Mouse (Mus musculus) neural tube, embryonic 15.5 days (tissue): ENCODE results near the gene Samd11. TPM values are rescaled to one million over a fixed set of nuclear protein-coding genes. Genes with fewer than 3 reads are reported as not detected.

ENCODE experiments used
- ATAC-seq: fragments of 200-750 bp; cut with Nextera tagmentation; 2 replicates; pipeline ENCODE4 v1.8.0; 2017; ENCODE audit warnings: mild to moderate bottlenecking, moderate TSS enrichment, moderate library complexity; ENCODE audit not compliant: low FRiP score
- H3K27ac ChIP-seq: fragments of 300-500 bp; sonication (generic); replicated peaks from 2 replicates; pipeline ENCODE4 v1.5.1; 2015; ENCODE audit warnings: mild to moderate bottlenecking, inconsistent platforms
- H3K27me3 ChIP-seq: fragments of 300-500 bp; sonication (generic); replicated peaks from 2 replicates; pipeline ENCODE4 v1.6.1; 2015; ENCODE audit warnings: inconsistent platforms
- H3K36me3 ChIP-seq: fragments of 300-500 bp; sonication (generic); 2 replicates; pipeline ENCODE4 v1.6.1; 2015; ENCODE audit warnings: inconsistent platforms
- H3K4me1 ChIP-seq: fragments of 300-500 bp; sonication (generic); 2 replicates; pipeline ENCODE4 v1.6.1; 2015; ENCODE audit warnings: inconsistent platforms
- H3K4me2 ChIP-seq: fragments of 300-500 bp; sonication (generic); 2 replicates; pipeline ENCODE4 v1.6.1; 2015; ENCODE audit warnings: inconsistent platforms, mild to moderate bottlenecking, moderate library complexity
- H3K4me3 ChIP-seq: fragments of 300-500 bp; sonication (generic); replicated peaks from 2 replicates; pipeline ENCODE4 v1.5.1; 2015; ENCODE audit warnings: mild to moderate bottlenecking, inconsistent platforms
- H3K9ac ChIP-seq: fragments of 300-500 bp; sonication (generic); replicated peaks from 2 replicates; pipeline ENCODE4 v1.6.1; 2015; ENCODE audit warnings: mild to moderate bottlenecking, inconsistent platforms
- H3K9me3 ChIP-seq: fragments of 300-500 bp; sonication (generic); replicated peaks from 2 replicates; pipeline ENCODE4 v1.6.1; 2016; ENCODE audit warnings: inconsistent platforms
- WGBS: fragments of 180-500 bp; shearing (Covaris S2); methylation state at CpG from one replicate; pipeline ENCODE4 v1.1.7; 2015; ENCODE audit warnings: mixed read lengths; 5-methylcytosine and 5-hydroxymethylcytosine counted together
- polyA plus RNA-seq: library from polyadenylated mRNA; unstranded; fragments of >200 nt; fragmentation: Nextera tagmentation; extraction: Ambion mirVana; gene quantifications from 2 replicates; pipeline ENCODE4 v1.2.1, GENCODE M21; 2015

Samd11 gene
- 1.7 TPM in 2 replicates for polyA plus RNA-seq

DNA sequence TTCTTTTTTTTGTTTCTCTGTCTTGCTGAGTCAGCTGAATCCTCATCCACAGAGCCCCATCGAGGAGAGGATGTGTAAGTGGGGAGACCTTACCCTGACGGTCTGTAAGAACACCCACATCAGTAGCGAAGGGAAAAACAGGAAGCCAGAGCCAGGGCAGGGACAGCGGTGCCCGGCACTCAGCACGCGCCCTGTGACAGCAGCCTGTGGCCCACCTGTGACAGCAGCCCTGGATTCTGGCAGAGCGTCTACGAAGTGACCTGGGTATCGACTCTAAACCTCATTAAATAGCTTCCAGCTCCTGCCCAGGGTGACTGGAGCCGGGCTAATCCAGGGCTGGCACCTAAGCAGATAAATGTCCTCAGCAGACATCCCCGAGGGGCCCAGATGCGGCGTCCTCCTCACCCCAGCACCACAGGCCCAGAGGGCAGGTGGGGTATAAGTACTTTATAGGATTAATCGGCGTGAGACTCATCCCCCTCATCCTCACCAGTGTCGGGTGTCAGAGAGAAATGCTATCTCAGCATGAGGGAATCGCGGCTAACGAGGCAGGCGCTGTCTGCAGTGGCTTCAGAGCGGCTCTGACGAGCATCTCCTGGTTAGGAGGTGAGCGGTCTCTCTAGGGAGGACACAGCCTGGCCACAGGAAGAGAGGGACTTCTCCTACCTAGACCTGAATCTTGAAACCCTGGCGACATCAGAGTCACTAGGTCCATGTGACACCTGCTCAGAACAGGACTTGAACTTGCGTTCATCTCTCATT lies at the start of gene Samd11:
Samd11 (minus strand) TSS at position 580 of the 762 bp plus-strand sequence.
- Histone ChIP-seq H3K4me2 (peak within 1 kb of the TSS; percentile 46), H3K9me3 (no peaks in the 10 kb centered on the region), H3K4me1 (peaks cover 20% of the 10 kb centered on the region), H3K4me3 (peak within 1 kb of the TSS; percentile 25), H3K9ac (no peak within 1 kb of the TSS), H3K27ac (no peak within 1 kb of the TSS), H3K36me3 (no peaks in the 10 kb centered on the region), H3K27me3 (peaks cover 28% of the 10 kb centered on the region)
- ATAC-seq: peak; percentile 54; the same call in 1 of the 2 replicates
- WGBS: 5% methylated on average over 26 of the region's 26 CpGs

DNA sequence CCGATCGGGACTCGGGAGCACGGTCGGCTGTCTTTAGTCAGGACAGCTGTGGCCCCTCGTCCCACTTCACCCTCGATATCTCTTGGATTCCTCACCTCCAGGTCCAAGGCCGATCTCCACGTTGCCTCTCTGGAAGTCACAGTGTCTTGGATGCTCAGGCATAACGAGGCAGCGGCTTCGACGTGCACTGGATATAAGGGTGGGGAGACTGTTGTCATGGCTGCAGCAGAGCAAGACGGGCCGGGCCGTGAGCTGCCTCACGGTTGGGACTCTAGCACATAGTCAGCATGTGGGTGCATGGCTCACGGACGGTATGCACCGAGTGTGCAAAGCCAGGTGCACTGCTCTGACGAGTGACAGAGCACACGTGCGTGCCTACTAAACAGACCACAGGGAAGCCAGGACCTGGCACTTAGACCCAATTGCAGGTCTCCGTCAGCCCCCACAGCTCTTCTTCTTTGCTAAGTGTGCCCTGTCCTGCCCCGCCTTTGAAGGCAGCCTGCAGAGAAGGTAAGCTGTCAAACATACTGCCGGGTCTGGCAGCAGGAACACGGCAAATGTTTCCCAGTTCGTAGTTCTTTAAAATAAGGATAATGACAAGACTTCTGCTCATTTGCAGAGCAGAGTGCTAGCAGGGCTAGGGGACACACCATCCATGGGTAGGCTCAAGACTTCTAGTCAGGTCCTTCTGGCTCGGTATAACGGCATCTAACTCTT lies 938 bp downstream of the Samd11 start:
- peak; percentile 54 for ATAC-seq
- Histone ChIP-seq H3K4me2 (peak overlapping the region; percentile 46), H3K4me1 (peaks cover 20% of the 10 kb centered on the region), H3K9ac (no peak overlapping the region), H3K27me3 (peaks cover 28% of the 10 kb centered on the region), H3K36me3 (peaks cover under 1% of the 10 kb centered on the region; the same call in 1 of the 2 replicates), H3K9me3 (no peaks in the 10 kb centered on the region), H3K27ac (no peak overlapping the region), H3K4me3 (peak overlapping the region; percentile 25)
- 2% methylated on average over 29 of the region's 30 CpGs for WGBS

DNA sequence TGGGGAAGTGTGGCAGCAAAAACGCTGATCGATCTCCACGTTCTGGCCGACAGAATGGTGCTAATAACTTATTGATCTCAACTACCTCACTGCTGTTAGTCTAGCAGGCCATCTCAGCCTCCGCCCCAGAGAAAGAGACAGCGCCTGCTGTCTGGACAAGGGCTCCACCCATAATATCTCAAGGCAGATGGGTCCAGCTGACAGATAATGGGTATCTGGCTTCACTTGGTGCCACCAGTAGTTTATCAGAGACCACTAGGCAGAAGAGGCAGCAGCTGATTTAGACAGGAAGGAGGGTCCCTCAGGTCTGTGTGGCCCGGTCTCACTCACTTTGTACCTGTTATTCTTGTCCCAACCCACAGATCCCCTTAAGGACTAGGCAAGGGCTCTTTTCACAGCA lies 2.4 kb downstream of the Samd11 start:
- H3K4me2 ChIP-seq: no peak overlapping the region
- no peak overlapping the region for H3K4me3 ChIP-seq
- peaks cover 20% of the 10 kb centered on the region for H3K4me1 ChIP-seq
- 40% methylated on average over 7 of the region's 7 CpGs for WGBS
- H3K9ac ChIP-seq: no peak overlapping the region
- no peak for ATAC-seq
- peaks cover 28% of the 10 kb centered on the region for H3K27me3 ChIP-seq
- H3K9me3 ChIP-seq: no peaks in the 10 kb centered on the region
- H3K36me3 ChIP-seq: peaks cover 13% of the 10 kb centered on the region
- H3K27ac ChIP-seq: no peak overlapping the region

DNA sequence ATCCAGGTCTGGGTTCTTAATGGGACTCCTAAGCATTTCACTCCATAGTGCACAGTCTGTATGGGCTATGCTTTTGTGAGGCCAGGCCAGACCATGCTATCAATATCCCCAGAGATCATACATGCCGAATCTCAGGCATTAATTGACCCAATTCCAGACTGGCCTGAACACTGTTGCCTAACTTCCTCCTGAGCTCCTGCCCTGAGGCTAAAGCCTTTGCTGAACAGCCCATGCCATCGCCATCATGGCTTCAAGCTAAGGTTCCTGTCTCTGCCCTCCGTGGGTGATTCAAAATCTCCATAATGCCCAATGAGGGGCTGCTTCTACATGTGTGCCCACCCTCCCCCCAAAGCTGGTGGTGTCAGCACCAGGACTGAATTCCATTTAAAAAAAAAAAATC lies 2.8 kb downstream of the Samd11 start:
- Histone ChIP-seq H3K9ac (no peak overlapping the region), H3K4me3 (no peak overlapping the region), H3K4me2 (no peak overlapping the region), H3K27me3 (peaks cover 28% of the 10 kb centered on the region), H3K4me1 (peaks cover 20% of the 10 kb centered on the region), H3K27ac (no peak overlapping the region), H3K9me3 (no peaks in the 10 kb centered on the region), H3K36me3 (peaks cover 17% of the 10 kb centered on the region)
- whole genome bisulfite sequencing: 36% methylated on average over 3 of the region's 3 CpGs
- no peak for ATAC-seq

DNA sequence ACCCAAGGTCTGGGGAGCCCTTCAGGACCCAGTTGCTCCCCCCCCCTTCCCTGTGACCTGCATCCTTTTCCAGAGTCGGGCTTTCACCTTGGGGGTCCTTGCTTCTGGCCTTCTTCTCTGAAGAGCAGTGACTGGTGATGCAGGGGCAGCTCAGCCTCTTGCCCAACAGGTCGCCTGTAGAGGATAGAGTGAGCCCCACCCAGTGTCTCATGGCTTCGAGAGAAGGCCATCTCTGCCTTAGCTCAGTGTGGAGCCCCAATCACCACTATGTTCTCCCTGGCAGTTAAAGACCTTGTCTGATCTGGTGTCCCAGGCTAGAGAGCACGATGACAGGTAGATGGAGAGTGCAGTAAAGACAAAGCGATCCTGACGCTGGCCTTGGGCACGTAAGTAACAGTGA lies 3.3 kb downstream of the Samd11 start:
- Histone ChIP-seq H3K9ac (no peak overlapping the region), H3K4me3 (no peak overlapping the region), H3K9me3 (no peaks in the 10 kb centered on the region), H3K4me2 (no peak overlapping the region), H3K27me3 (peaks cover 28% of the 10 kb centered on the region), H3K4me1 (peaks cover 20% of the 10 kb centered on the region), H3K36me3 (peaks cover 22% of the 10 kb centered on the region), H3K27ac (no peak overlapping the region)
- ATAC-seq: no peak
- WGBS: 32% methylated on average over 7 of the region's 7 CpGs

DNA sequence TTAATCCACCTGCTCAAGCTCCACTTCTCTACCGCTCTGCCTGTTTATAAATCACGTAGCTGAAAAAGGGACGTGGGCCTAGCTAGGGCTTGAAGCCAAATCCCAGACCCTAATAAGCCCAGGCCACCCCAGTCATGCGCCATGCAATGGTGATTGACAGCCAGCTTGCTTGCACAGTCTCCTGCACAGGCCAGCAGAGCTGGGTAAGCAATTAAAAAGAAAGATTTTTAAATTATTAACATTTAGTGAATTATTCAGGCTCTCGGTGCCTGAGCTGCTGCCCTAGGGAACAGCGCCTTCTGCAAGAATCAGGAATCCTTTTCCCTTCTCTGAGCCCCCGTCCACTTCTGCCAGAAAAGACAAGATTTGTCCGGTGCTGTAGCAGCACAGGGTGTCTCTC lies 4.4 kb downstream of the Samd11 start:
- WGBS: 64% methylated on average over 8 of the region's 8 CpGs
- Histone ChIP-seq H3K4me2 (no peak overlapping the region), H3K4me1 (peaks cover 20% of the 10 kb centered on the region), H3K4me3 (no peak overlapping the region), H3K27me3 (peaks cover 28% of the 10 kb centered on the region), H3K9ac (no peak overlapping the region), H3K9me3 (no peaks in the 10 kb centered on the region), H3K36me3 (peaks cover 32% of the 10 kb centered on the region), H3K27ac (no peak overlapping the region)
- ATAC-seq: no peak

DNA sequence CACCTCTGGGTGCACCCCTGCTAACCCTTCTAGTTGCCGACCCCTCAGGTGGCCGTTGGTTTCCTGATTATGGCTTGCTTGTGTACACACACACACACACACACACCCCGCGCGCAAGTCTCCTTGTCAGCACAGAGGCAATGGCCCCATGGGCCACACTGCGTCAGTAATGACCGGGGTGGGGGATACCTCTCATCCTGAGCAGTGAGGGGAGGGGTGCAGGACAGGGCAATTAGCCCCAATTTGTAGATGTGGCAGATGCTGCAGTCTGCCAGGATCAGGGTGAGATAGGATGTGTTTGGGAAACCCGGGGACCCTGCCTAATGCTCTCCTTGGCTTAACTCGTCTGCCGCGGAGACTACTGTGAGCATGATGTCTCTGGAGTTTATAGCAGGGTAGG lies 5.9 kb downstream of the Samd11 start:
- 53% methylated on average over 11 of the region's 11 CpGs for WGBS
- Histone ChIP-seq H3K4me2 (no peak overlapping the region), H3K27me3 (peaks cover 17% of the 10 kb centered on the region; the same call in 1 of the 2 replicates), H3K9me3 (no peaks in the 10 kb centered on the region), H3K4me3 (no peak overlapping the region), H3K9ac (no peak overlapping the region), H3K36me3 (peaks cover 45% of the 10 kb centered on the region), H3K4me1 (peaks cover 9% of the 10 kb centered on the region), H3K27ac (no peak overlapping the region)
- no peak for ATAC-seq

DNA sequence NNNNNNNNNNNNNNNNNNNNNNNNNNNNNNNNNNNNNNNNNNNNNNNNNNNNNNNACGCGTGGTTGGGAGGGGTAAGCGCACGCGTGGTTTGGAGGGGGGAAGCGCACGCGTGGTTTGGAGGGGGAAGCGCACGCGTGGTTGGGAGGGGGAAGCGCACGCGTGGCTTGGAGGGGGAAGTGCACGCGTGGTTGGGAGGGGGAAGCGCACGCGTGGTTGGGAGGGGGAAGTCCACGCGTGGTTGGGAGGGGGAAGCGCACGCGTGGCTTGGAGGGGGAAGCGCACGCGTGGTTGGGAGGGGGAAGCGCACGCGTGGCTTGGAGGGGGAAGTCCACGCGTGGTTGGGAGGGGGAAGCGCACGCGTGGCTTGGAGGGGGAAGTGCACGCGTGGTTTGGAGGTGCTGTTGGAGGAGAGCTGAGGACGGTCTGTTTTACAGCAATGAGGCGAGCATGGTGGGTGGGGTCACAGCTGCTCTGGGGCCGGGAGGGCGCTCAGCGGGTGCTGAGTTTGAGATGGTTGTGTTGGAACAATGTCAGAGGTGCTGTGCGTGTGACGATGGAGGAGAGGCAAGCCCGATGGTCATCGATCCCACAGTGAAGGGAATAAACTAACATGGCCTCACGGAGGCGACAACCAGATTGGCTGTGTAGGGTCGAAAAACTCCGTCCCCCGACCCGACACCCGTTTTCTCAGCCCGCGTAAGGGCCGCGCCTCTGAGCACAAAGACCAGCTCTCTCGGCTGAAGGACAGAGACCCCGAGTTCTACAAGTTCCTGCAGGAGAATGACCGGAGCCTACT lies 18.6 kb downstream of the Samd11 start:
- H3K36me3 ChIP-seq: peaks cover 56% of the 10 kb centered on the region
- WGBS: 24% methylated on average over 58 of the region's 60 CpGs
- peak overlapping the region; percentile 92 for H3K4me2 ChIP-seq
- peaks cover 23% of the 10 kb centered on the region for H3K4me1 ChIP-seq
- H3K9me3 ChIP-seq: no peaks in the 10 kb centered on the region
- peak overlapping the region; percentile 73 for H3K4me3 ChIP-seq
- H3K9ac ChIP-seq: no peak overlapping the region
- ATAC-seq: no peak
- H3K27me3 ChIP-seq: no peaks in the 10 kb centered on the region
- H3K27ac ChIP-seq: peak overlapping the region; percentile 94; the same call in 1 of the 2 replicates

DNA sequence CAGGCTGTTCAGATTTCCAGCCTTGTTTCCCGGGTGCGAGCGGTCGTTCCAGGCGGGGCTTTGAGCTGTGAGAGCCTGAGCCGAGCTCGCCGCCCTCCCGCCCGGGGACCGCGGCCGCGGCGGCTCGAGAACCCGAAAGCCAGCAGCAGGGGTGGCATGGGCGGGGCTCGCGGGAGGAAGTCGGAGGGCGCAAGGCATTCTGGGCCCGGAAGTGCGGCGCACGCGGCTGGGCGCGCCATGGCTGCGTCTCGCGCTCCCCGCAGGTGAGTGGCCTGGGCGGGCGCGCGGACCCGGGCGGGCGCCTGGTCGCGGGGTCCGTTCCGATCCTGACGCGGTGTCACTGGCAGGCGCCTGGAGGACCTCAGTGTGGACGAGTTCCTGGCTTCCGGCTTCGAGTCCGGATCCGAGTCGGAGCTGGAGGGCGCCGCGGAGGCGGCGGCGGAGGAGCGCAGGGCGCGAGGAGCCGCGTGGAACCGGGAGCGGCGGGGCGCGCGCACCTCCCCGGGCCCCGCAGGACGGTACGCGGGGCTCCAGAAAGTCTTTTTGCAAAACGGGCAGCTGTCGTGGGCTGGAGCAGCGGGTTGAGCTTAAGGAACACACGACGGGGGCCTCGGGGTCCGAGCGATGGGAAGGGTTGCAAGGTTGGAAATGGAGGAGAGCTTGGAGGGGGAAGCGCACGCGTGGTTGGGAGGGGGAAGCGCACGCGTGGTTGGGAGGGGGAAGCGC lies 19.5 kb downstream of the Samd11 start, which contains the start of gene Noc2l:
Noc2l (plus strand) TSS at position 203 of the 726 bp plus-strand sequence.
- under 1% methylated on average over 81 of the region's 90 CpGs for WGBS
- peaks cover 56% of the 10 kb centered on the region for H3K36me3 ChIP-seq
- no peaks in the 10 kb centered on the region for H3K27me3 ChIP-seq
- no peaks in the 10 kb centered on the region for H3K9me3 ChIP-seq
- peak; percentile 88 for ATAC-seq
- H3K4me2 ChIP-seq: peak within 1 kb of the TSS; percentile 92
- H3K9ac ChIP-seq: peak within 1 kb of the TSS; percentile 75
- peak within 1 kb of the TSS; percentile 73 for H3K4me3 ChIP-seq
- peaks cover 23% of the 10 kb centered on the region for H3K4me1 ChIP-seq
- peak within 1 kb of the TSS; percentile 94 for H3K27ac ChIP-seq

DNA sequence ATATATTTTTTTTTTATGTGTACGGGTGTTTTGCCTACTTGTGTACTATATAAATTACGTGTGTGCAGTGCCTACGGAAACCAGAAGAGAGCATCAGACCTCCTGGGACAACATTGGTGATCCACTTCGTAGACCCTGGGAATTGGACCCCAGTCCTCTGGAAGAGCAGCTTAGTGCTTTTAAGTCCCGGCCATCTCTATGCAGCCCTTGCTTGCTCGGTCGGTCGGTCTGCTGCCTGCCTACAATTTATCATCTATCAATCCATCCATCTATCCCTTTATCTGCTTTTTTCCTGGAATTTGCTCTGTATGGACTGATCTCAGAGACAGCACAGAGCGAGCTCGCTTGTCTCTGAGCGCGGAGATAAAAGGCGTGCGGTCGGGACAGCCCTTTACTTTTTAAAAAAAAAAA lies 20.1 kb downstream of the Samd11 start:
- H3K36me3 ChIP-seq: peaks cover 56% of the 10 kb centered on the region
- peak overlapping the region; percentile 92 for H3K4me2 ChIP-seq
- H3K9ac ChIP-seq: peak overlapping the region; percentile 60
- WGBS: under 1% methylated on average over 15 of the region's 15 CpGs
- peak overlapping the region; percentile 94 for H3K27ac ChIP-seq
- peak overlapping the region; percentile 73 for H3K4me3 ChIP-seq
- peaks cover 23% of the 10 kb centered on the region for H3K4me1 ChIP-seq
- peak; percentile 42 for ATAC-seq
- no peaks in the 10 kb centered on the region for H3K9me3 ChIP-seq
- H3K27me3 ChIP-seq: no peaks in the 10 kb centered on the region
